21 mouse cellular contexts compared by ENCODE assay signal in the genomic region with DNA sequence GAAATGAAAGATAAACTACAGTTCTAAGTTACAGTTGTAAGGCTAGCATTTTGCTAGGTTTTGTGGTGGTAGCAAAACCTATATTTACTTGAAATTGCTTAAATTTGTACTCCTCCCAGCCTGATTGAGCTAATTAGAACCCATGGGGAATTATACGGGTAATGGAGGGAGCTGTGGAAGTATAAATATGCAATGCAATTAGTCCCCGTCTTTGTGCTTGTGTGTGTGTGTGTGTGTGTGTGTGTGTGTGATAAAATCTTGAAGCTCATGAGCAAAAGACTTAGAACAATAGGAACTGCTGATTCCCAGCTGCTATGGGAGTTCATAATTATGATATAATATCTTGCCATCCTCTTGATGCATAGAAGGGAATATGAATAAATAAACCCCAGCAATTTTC.
A peak's percentile ranks its signal among the peaks of the same experiment; 100 is the strongest.
DNase-seq lines count a peak whose midpoint lies in the region; ATAC-seq and TF ChIP-seq lines count a peak whose summit lies in the region.
"Had no signal": no experiment of that assay in that cellular context is flagged by ENCODE, and none has a peak within 500 bp of the region (broad histone marks: within the 10 kb centered on the region; RNA-seq: fewer than 3 reads in every experiment).

No protein-coding gene starts in this region.

- no peak overlapping the region for H3K4me2 ChIP-seq in embryonic facial prominence, embryonic 14.5 days (ENCODE audit: low read depth, low read length)
- no peak overlapping the region for H3K4me2 ChIP-seq in hindbrain, embryonic 14.5 days (replicated peaks)
- no peak overlapping the region for H3K4me2 ChIP-seq in hindbrain, embryonic 11.5 days (replicated peaks; ENCODE audit: low read depth, low read length)
- no peak overlapping the region for H3K4me2 ChIP-seq in forebrain, postnatal 0 days (ENCODE audit: low read depth)
- H3K4me2 ChIP-seq: hindbrain, embryonic 15.5 days had no signal

- DNase-seq in embryonic facial prominence, embryonic 14.5 days (ENCODE audit: low spot score): peak; percentile 9
- DNase-seq in embryonic facial prominence, embryonic 10.5 days (ENCODE audit: low spot score): no peak
- peak; percentile 25 for DNase-seq in hindbrain, embryonic 14.5 days (ENCODE audit: low spot score)
- no peak for DNase-seq in hindbrain, embryonic 11.5 days (ENCODE audit: low spot score)
- DNase-seq in brain, adult 2 months (ENCODE audit: low read depth, low spot score): peak; percentile 10
- DNase-seq in forebrain, postnatal 0 days: peak; percentile 34
- DNase-seq: adrenal gland, postnatal 10 days; B cell, adult 2 months; cerebellum, adult 2 months; cerebellum, postnatal 10 days; heart, adult 18-20 months; heart, postnatal 10 days; heart, postnatal 4 days; kidney, adult 8-10 months had no signal

- no peaks in the 10 kb centered on the region for H3K27me3 ChIP-seq in embryonic facial prominence, embryonic 14.5 days (replicated peaks; ENCODE audit: control insufficient read depth, insufficient read depth, low read length)
- no peaks in the 10 kb centered on the region for H3K27me3 ChIP-seq in embryonic facial prominence, embryonic 10.5 days (replicated peaks; ENCODE audit: low read depth, poor library complexity, severe bottlenecking)
- no peaks in the 10 kb centered on the region for H3K27me3 ChIP-seq in hindbrain, embryonic 14.5 days (ENCODE audit: control insufficient read depth, insufficient read depth, low read length)
- H3K27me3 ChIP-seq in hindbrain, embryonic 11.5 days (ENCODE audit: control insufficient read depth, insufficient read depth, low read length): no peaks in the 10 kb centered on the region
- no peaks in the 10 kb centered on the region for H3K27me3 ChIP-seq in forebrain, postnatal 0 days (ENCODE audit: insufficient read depth, low read length)
- H3K27me3 ChIP-seq: hindbrain, embryonic 15.5 days had no signal

- H3K9me3 ChIP-seq in embryonic facial prominence, embryonic 14.5 days (ENCODE audit: control insufficient read depth, low read length): no peaks in the 10 kb centered on the region
- H3K9me3 ChIP-seq in embryonic facial prominence, embryonic 10.5 days: no peaks in the 10 kb centered on the region
- no peaks in the 10 kb centered on the region for H3K9me3 ChIP-seq in hindbrain, embryonic 14.5 days (ENCODE audit: control insufficient read depth, low read length)
- H3K9me3 ChIP-seq in hindbrain, embryonic 11.5 days (ENCODE audit: control insufficient read depth, low read length): no peaks in the 10 kb centered on the region
- H3K9me3 ChIP-seq in forebrain, postnatal 0 days (ENCODE audit: low read length): no peaks in the 10 kb centered on the region
- H3K9me3 ChIP-seq: heart, embryonic 10.5 days; hindbrain, embryonic 15.5 days had no signal

- TF ChIP-seq CTCF in forebrain, postnatal 0 days (IDR thresholded peaks at IDR 0.05; ENCODE audit: low read depth): no peak

- ATAC-seq in embryonic facial prominence, embryonic 14.5 days (ENCODE audit: low read depth): no peak; the same call in 1 of the 2 replicates
- ATAC-seq in hindbrain, embryonic 14.5 days (ENCODE audit: low FRiP score): no peak
- no peak for ATAC-seq in hindbrain, embryonic 11.5 days (ENCODE audit: low FRiP score)
- ATAC-seq in forebrain, postnatal 0 days: peak; percentile 40
- no peak for ATAC-seq in activated CD4-positive, CD25-positive, alpha-beta regulatory T cell, adult 4 months
- ATAC-seq: CD4-positive, CD25-positive, alpha-beta regulatory T cell, adult 4 months; inflammation-experienced regulatory T-cells, adult 6 months; intestine, postnatal 0 days had no signal

- 56% methylated on average over 2 of the region's 2 CpGs for WGBS in embryonic facial prominence, embryonic 14.5 days
- WGBS in embryonic facial prominence, embryonic 10.5 days: 67% methylated on average over 2 of the region's 2 CpGs
- 54% methylated on average over 2 of the region's 2 CpGs for WGBS in hindbrain, embryonic 14.5 days
- WGBS in hindbrain, embryonic 11.5 days: 75% methylated on average over 2 of the region's 2 CpGs
- WGBS in forebrain, postnatal 0 days: 16% methylated on average over 2 of the region's 2 CpGs

- no peak overlapping the region for H3K4me3 ChIP-seq in embryonic facial prominence, embryonic 14.5 days (ENCODE audit: low read depth, low read length)
- no peak overlapping the region for H3K4me3 ChIP-seq in embryonic facial prominence, embryonic 10.5 days
- H3K4me3 ChIP-seq in hindbrain, embryonic 14.5 days (replicated peaks; ENCODE audit: low read length): no peak overlapping the region
- H3K4me3 ChIP-seq in hindbrain, embryonic 11.5 days (ENCODE audit: low read depth, low read length): no peak overlapping the region
- no peak overlapping the region for H3K4me3 ChIP-seq in forebrain, postnatal 0 days (ENCODE audit: low read depth, low read length)
- H3K4me3 ChIP-seq: heart, embryonic 10.5 days; hindbrain, embryonic 15.5 days had no signal

- H3K27ac ChIP-seq in embryonic facial prominence, embryonic 14.5 days (replicated peaks; ENCODE audit: low read depth, low read length): no peak overlapping the region
- no peak overlapping the region for H3K27ac ChIP-seq in embryonic facial prominence, embryonic 10.5 days (replicated peaks)
- no peak overlapping the region for H3K27ac ChIP-seq in hindbrain, embryonic 14.5 days
- H3K27ac ChIP-seq in hindbrain, embryonic 11.5 days (ENCODE audit: low read depth, low read length): no peak overlapping the region
- H3K27ac ChIP-seq in forebrain, postnatal 0 days (ENCODE audit: low read depth, low read length): no peak overlapping the region
- H3K27ac ChIP-seq: heart, embryonic 10.5 days; hindbrain, embryonic 15.5 days had no signal

- no peak overlapping the region for H3K9ac ChIP-seq in embryonic facial prominence, embryonic 14.5 days (ENCODE audit: low read depth, low read length)
- H3K9ac ChIP-seq in hindbrain, embryonic 14.5 days: no peak overlapping the region
- no peak overlapping the region for H3K9ac ChIP-seq in hindbrain, embryonic 11.5 days (ENCODE audit: low read depth, low read length)
- H3K9ac ChIP-seq in forebrain, postnatal 0 days: no peak overlapping the region
- H3K9ac ChIP-seq: hindbrain, embryonic 15.5 days had no signal

- no peaks in the 10 kb centered on the region for H3K36me3 ChIP-seq in embryonic facial prominence, embryonic 14.5 days (ENCODE audit: control insufficient read depth, insufficient read depth, low read length)
- H3K36me3 ChIP-seq in embryonic facial prominence, embryonic 10.5 days (replicated peaks): no peaks in the 10 kb centered on the region
- H3K36me3 ChIP-seq in hindbrain, embryonic 14.5 days (replicated peaks; ENCODE audit: control insufficient read depth, insufficient read depth): no peaks in the 10 kb centered on the region
- H3K36me3 ChIP-seq in hindbrain, embryonic 11.5 days (ENCODE audit: control insufficient read depth, insufficient read depth, low read length): no peaks in the 10 kb centered on the region
- H3K36me3 ChIP-seq in forebrain, postnatal 0 days (ENCODE audit: insufficient read depth): no peaks in the 10 kb centered on the region
- H3K36me3 ChIP-seq: G1E; heart, embryonic 10.5 days; hindbrain, embryonic 15.5 days had no signal

- no peaks in the 10 kb centered on the region for H3K4me1 ChIP-seq in embryonic facial prominence, embryonic 14.5 days (ENCODE audit: control insufficient read depth, insufficient read depth, low read length)
- H3K4me1 ChIP-seq in embryonic facial prominence, embryonic 10.5 days: no peaks in the 10 kb centered on the region
- H3K4me1 ChIP-seq in hindbrain, embryonic 14.5 days (replicated peaks; ENCODE audit: control insufficient read depth, insufficient read depth, low read length): no peaks in the 10 kb centered on the region
- no peaks in the 10 kb centered on the region for H3K4me1 ChIP-seq in hindbrain, embryonic 11.5 days (replicated peaks; ENCODE audit: control insufficient read depth, insufficient read depth, low read length)
- no peaks in the 10 kb centered on the region for H3K4me1 ChIP-seq in forebrain, postnatal 0 days (ENCODE audit: insufficient read depth)
- H3K4me1 ChIP-seq: heart, embryonic 10.5 days; hindbrain, embryonic 15.5 days had no signal

Comparison
In these comparisons a context has a peak if more than half of its experiments do, and no peak if none do; other contexts are left out.
1. DNase-seq: peak in embryonic facial prominence, embryonic 14.5 days (single experiment), hindbrain, embryonic 14.5 days (single experiment), brain, adult 2 months (single experiment) and forebrain, postnatal 0 days (single experiment); none in embryonic facial prominence, embryonic 10.5 days (single experiment) and hindbrain, embryonic 11.5 days (single experiment).